Comparison of ENCODE assay signal across 9 mouse cellular contexts in the genomic region with DNA sequence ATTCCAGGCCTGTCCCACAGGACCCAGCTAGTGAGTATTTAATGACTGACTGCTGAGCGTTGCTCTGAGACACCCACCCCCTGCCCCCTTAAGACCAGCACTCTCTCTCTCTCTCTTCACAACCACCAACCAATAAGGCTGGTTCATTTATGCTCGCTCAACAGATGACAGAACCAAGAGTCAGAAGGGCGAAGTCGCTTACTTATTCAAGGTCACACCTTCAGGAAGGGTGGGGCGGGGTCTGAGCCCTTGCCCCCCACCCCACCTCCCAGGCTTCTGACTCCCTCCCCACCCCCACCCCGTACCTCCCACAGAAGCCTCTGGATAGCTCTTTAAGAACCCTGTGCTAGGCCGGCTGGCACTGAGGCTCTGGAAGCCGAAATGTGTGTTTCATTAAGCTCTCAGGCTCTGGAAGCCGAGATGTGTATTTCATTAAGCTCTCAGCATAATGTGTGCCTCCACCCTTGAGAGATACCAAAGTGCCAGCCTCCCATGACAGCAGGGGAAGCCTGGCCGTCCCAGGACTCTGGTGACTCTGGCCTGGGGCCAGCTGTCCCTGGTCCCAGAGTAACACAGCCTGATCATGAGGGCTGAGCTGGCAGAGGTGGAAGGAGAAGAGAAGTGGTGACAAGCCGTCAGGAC. TPM values are rescaled to one million over a fixed set of nuclear protein-coding genes. Genes with fewer than 3 reads are reported as not detected.
DNase-seq lines count a peak whose midpoint lies in the region; ATAC-seq and TF ChIP-seq lines count a peak whose summit lies in the region.
"Had no signal": no experiment of that assay in that cellular context is flagged by ENCODE, and none has a peak within 500 bp of the region (broad histone marks: within the 10 kb centered on the region; RNA-seq: fewer than 3 reads in every experiment).

No protein-coding gene starts in this region.

- H3K4me1 ChIP-seq in forebrain, postnatal 0 days (ENCODE audit: insufficient read depth), result no peaks in the 10 kb centered on the region
- peaks cover 22% of the 10 kb centered on the region for H3K4me1 ChIP-seq in forebrain, embryonic 12.5 days
- peaks cover 8% of the 10 kb centered on the region for H3K4me1 ChIP-seq in midbrain, embryonic 11.5 days (ENCODE audit: control insufficient read depth, insufficient read depth, low read length)

- H3K9ac ChIP-seq in forebrain, postnatal 0 days, result no peak overlapping the region
- H3K9ac ChIP-seq in forebrain, embryonic 12.5 days, result no peak overlapping the region
- H3K9ac ChIP-seq in midbrain, embryonic 11.5 days (ENCODE audit: low read length), result no peak overlapping the region
- H3K9ac ChIP-seq: liver, embryonic 14.5 days had no signal

- H3K4me2 ChIP-seq in forebrain, postnatal 0 days (ENCODE audit: low read depth), result no peak overlapping the region
- H3K4me2 ChIP-seq in forebrain, embryonic 12.5 days, result no peak overlapping the region
- no peak overlapping the region for H3K4me2 ChIP-seq in midbrain, embryonic 11.5 days

- no peaks in the 10 kb centered on the region for H3K27me3 ChIP-seq in forebrain, postnatal 0 days (ENCODE audit: insufficient read depth, low read length)
- peaks cover 3% of the 10 kb centered on the region; the same call in 1 of the 2 replicates for H3K27me3 ChIP-seq in forebrain, embryonic 12.5 days
- no peaks in the 10 kb centered on the region for H3K27me3 ChIP-seq in midbrain, embryonic 11.5 days (ENCODE audit: control insufficient read depth, insufficient read depth, low read length)

- ATAC-seq in forebrain, postnatal 0 days, result no peak
- ATAC-seq in forebrain, embryonic 12.5 days (ENCODE audit: low FRiP score), result no peak
- ATAC-seq in midbrain, embryonic 11.5 days (ENCODE audit: low FRiP score), result no peak

- TF ChIP-seq CTCF in forebrain, postnatal 0 days (IDR thresholded peaks at IDR 0.05; ENCODE audit: low read depth), result no peak

- H3K4me3 ChIP-seq in forebrain, postnatal 0 days (ENCODE audit: low read depth, low read length), result no peak overlapping the region
- H3K4me3 ChIP-seq in forebrain, embryonic 12.5 days (replicated peaks), result no peak overlapping the region
- no peak overlapping the region for H3K4me3 ChIP-seq in midbrain, embryonic 11.5 days (ENCODE audit: low read depth, low read length)

- WGBS in forebrain, postnatal 0 days, result 56% methylated on average over 11 of the region's 11 CpGs
- 62% methylated on average over 11 of the region's 11 CpGs for WGBS in forebrain, embryonic 12.5 days
- WGBS in midbrain, embryonic 11.5 days, result 62% methylated on average over 11 of the region's 11 CpGs

- peak; percentile 25 for DNase-seq in forebrain, postnatal 0 days
- peak; percentile 39 for DNase-seq in Muller cell, postnatal 12 days (ENCODE audit: inconsistent ontology term)
- DNase-seq in gastrocnemius, adult 8-10 months (ENCODE audit: low spot score in 2 of 2), result peak; percentile 62 to 65
- peak; percentile 63 for DNase-seq in kidney, postnatal 14 days
- no peak for DNase-seq in right cerebral cortex, postnatal 14 days
- DNase-seq in thymus, adult 18-20 months, result no peak
- DNase-seq in midbrain, embryonic 11.5 days (ENCODE audit: low spot score, missing footprints), result no peak

- no peaks in the 10 kb centered on the region for H3K9me3 ChIP-seq in forebrain, postnatal 0 days (ENCODE audit: low read length)
- H3K9me3 ChIP-seq in forebrain, embryonic 12.5 days, result no peaks in the 10 kb centered on the region
- H3K9me3 ChIP-seq in midbrain, embryonic 11.5 days (ENCODE audit: control insufficient read depth, low read length), result no peaks in the 10 kb centered on the region

- H3K27ac ChIP-seq in forebrain, postnatal 0 days (ENCODE audit: low read depth, low read length), result no peak overlapping the region
- H3K27ac ChIP-seq in forebrain, embryonic 12.5 days, result no peak overlapping the region
- H3K27ac ChIP-seq in midbrain, embryonic 11.5 days (ENCODE audit: low read depth, low read length), result no peak overlapping the region
- H3K27ac ChIP-seq: liver, embryonic 14.5 days had no signal

- H3K36me3 ChIP-seq in forebrain, postnatal 0 days (ENCODE audit: insufficient read depth), result no peaks in the 10 kb centered on the region
- no peaks in the 10 kb centered on the region for H3K36me3 ChIP-seq in forebrain, embryonic 12.5 days (replicated peaks)
- no peaks in the 10 kb centered on the region for H3K36me3 ChIP-seq in midbrain, embryonic 11.5 days (ENCODE audit: control insufficient read depth, insufficient read depth, low read length)

RNA-seq across cellular contexts. Expression of a gene that starts 33.0 kb away (rescaled TPM):
- 0.10 and 0.46 TPM in 2 replicates for total RNA-seq in forebrain, postnatal 0 days (2014; rRNA removed)
- polyA plus RNA-seq in forebrain, postnatal 0 days (2015; fragmentation: Nextera tagmentation; extraction: Ambion mirVana), result 0.08 and 0.09 TPM in 2 replicates
- 0.36 and 0.40 TPM in 2 replicates for polyA plus RNA-seq in forebrain, embryonic 12.5 days (2016; fragmentation: Nextera tagmentation; extraction: Ambion mirVana)
- total RNA-seq in gastrocnemius, adult 8-10 months (2022), result under 1 TPM; 0.13 to 0.38 (median 0.28) TPM
- 0.08 and 0.12 TPM in 2 replicates for polyA plus RNA-seq in midbrain, embryonic 11.5 days (2014; fragmentation: Nextera tagmentation; extraction: Ambion mirVana)

Comparison
In these comparisons a context has a peak if more than half of its experiments do, and no peak if none do; other contexts are left out.
1. DNase-seq: peak in forebrain, postnatal 0 days (single experiment), Muller cell, postnatal 12 days (single experiment), gastrocnemius, adult 8-10 months (2 of 2) and kidney, postnatal 14 days (single experiment); none in right cerebral cortex, postnatal 14 days (single experiment), thymus, adult 18-20 months (0 of 2) and midbrain, embryonic 11.5 days (single experiment).